Mouse (Mus musculus): ENCODE measurements around the gene Scfd2. TPM values are rescaled to one million over a fixed set of nuclear protein-coding genes. Genes with fewer than 3 reads are reported as not detected.

Gene Scfd2
- polyA plus RNA-seq, 1 experiment from 2014 or later: 17.2 TPM

DNA sequence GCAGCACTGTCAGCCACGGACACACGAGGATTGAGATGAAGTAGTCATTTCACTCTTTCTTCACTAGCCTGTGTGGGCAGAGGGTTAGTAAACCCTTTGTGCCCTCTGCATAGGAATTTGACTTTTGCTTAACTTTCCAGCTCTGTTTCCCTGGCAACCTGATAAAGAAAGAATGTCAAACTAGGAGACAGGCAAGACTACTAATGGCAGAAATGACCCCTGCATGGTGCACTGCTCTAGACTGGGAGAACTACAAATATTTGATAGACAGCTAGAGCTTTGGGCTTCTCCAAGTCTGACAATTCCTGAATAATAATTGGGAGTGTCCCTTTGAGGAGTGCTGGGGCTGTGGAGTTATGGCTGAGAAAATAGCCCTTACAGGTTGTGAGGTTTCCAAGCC lies 301.0 kb downstream of the Scfd2 start:
- 78% methylated on average over 2 of the region's 2 CpGs for WGBS
- Histone ChIP-seq H3K36me3 (no peaks in the 10 kb centered on the region), H3K9me3 (no peaks in the 10 kb centered on the region), H3K4me3 (no peak overlapping the region), H3K27me3 (no peaks in the 10 kb centered on the region), H3K9ac (no peak overlapping the region), H3K4me1 (peaks cover 17% of the 10 kb centered on the region), H3K4me2 (no peak overlapping the region), H3K27ac (no peak overlapping the region)
- ATAC-seq (ENCODE audit: insufficient number of reproducible peaks, insufficient read depth, low FRiP score, low TSS enrichment, low read depth): no peak

GRCm38 (mm10) chr5:74229775-74230413 lies 301.7 kb downstream of the Scfd2 start:
- no peak overlapping the region for H3K4me2 ChIP-seq
- H3K36me3 ChIP-seq: no peaks in the 10 kb centered on the region
- H3K27ac ChIP-seq: no peak overlapping the region
- H3K4me3 ChIP-seq: no peak overlapping the region
- 67% methylated on average over 11 of the region's 11 CpGs for WGBS
- ATAC-seq (ENCODE audit: insufficient number of reproducible peaks, insufficient read depth, low FRiP score, low TSS enrichment, low read depth): no peak
- H3K4me1 ChIP-seq: peaks cover 17% of the 10 kb centered on the region
- H3K9ac ChIP-seq: no peak overlapping the region
- H3K9me3 ChIP-seq: no peaks in the 10 kb centered on the region
- no peaks in the 10 kb centered on the region for H3K27me3 ChIP-seq

GRCm38 (mm10) chr5:74228938-74229337 lies 302.6 kb downstream of the Scfd2 start:
- Histone ChIP-seq H3K4me1 (peaks cover 19% of the 10 kb centered on the region), H3K36me3 (no peaks in the 10 kb centered on the region), H3K27ac (no peak overlapping the region), H3K4me2 (no peak overlapping the region), H3K9me3 (no peaks in the 10 kb centered on the region), H3K27me3 (no peaks in the 10 kb centered on the region), H3K9ac (no peak overlapping the region), H3K4me3 (no peak overlapping the region)
- 56% methylated on average over 1 of the region's 1 CpGs for WGBS
- no peak for ATAC-seq (ENCODE audit: insufficient number of reproducible peaks, insufficient read depth, low FRiP score, low TSS enrichment, low read depth)

- no peak for ATAC-seq (ENCODE audit: insufficient number of reproducible peaks, insufficient read depth, low FRiP score, low TSS enrichment, low read depth)
- 91% methylated on average over 6 of the region's 6 CpGs for WGBS
- no peaks in the 10 kb centered on the region for H3K9me3 ChIP-seq
Measured at GRCm38 (mm10) chr5:74227352-74227751, 304.2 kb downstream of the Scfd2 start.

GRCm38 (mm10) chr5:74226183-74226582 lies 305.4 kb downstream of the Scfd2 start:
- 95% methylated on average over 5 of the region's 5 CpGs for WGBS
- Histone ChIP-seq H3K4me1 (peaks cover 13% of the 10 kb centered on the region), H3K27ac (no peak overlapping the region), H3K36me3 (no peaks in the 10 kb centered on the region), H3K4me2 (no peak overlapping the region), H3K9me3 (no peaks in the 10 kb centered on the region), H3K4me3 (no peak overlapping the region), H3K27me3 (no peaks in the 10 kb centered on the region), H3K9ac (no peak overlapping the region)
- ATAC-seq (ENCODE audit: insufficient number of reproducible peaks, insufficient read depth, low FRiP score, low TSS enrichment, low read depth): no peak

More at GRCm38 (mm10) chr5:74227352-74227751, 304.2 kb downstream of the Scfd2 start:
- no peak overlapping the region for H3K27ac ChIP-seq
- peaks cover 19% of the 10 kb centered on the region for H3K4me1 ChIP-seq
- no peak overlapping the region for H3K4me2 ChIP-seq
- H3K36me3 ChIP-seq: no peaks in the 10 kb centered on the region
- H3K27me3 ChIP-seq: no peaks in the 10 kb centered on the region
- no peak overlapping the region for H3K9ac ChIP-seq
- H3K4me3 ChIP-seq: no peak overlapping the region

GRCm38 (mm10) chr5:74224480-74224879 lies 307.1 kb downstream of the Scfd2 start:
- Histone ChIP-seq H3K9me3 (no peaks in the 10 kb centered on the region), H3K36me3 (no peaks in the 10 kb centered on the region), H3K9ac (no peak overlapping the region), H3K4me3 (no peak overlapping the region), H3K4me1 (peaks cover 3% of the 10 kb centered on the region; the same call in 1 of the 2 replicates), H3K4me2 (no peak overlapping the region), H3K27ac (no peak overlapping the region), H3K27me3 (no peaks in the 10 kb centered on the region)
- ATAC-seq (ENCODE audit: insufficient number of reproducible peaks, insufficient read depth, low FRiP score, low TSS enrichment, low read depth): no peak
- 62% methylated on average over 6 of the region's 6 CpGs for WGBS

DNA sequence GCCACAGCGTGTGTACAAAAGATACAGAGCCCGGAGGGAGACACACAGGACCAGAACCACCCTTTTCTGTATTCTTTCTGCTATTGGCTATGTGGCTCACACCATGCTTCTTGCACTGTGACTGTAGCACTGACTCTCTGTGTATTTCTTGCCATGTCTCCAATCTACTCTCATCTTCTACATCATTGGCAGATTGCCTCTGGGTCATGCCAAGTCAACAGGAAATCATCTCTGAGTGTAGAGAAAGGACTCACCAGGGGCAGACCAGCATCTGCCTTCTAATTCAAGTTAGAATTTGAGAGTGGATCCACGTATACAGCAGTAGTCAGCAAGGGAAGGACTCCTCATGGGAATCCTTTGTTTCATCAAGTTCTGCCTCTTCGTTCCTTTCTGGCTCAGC lies 308.9 kb downstream of the Scfd2 start:
- no peak overlapping the region for H3K4me3 ChIP-seq
- no peaks in the 10 kb centered on the region for H3K36me3 ChIP-seq
- ATAC-seq (ENCODE audit: insufficient number of reproducible peaks, insufficient read depth, low FRiP score, low TSS enrichment, low read depth): no peak
- no peaks in the 10 kb centered on the region for H3K27me3 ChIP-seq
- H3K27ac ChIP-seq: no peak overlapping the region
- no peaks in the 10 kb centered on the region for H3K9me3 ChIP-seq
- H3K4me2 ChIP-seq: no peak overlapping the region
- WGBS: 84% methylated on average over 4 of the region's 4 CpGs
- peaks cover 19% of the 10 kb centered on the region for H3K4me1 ChIP-seq
- no peak overlapping the region for H3K9ac ChIP-seq

DNA sequence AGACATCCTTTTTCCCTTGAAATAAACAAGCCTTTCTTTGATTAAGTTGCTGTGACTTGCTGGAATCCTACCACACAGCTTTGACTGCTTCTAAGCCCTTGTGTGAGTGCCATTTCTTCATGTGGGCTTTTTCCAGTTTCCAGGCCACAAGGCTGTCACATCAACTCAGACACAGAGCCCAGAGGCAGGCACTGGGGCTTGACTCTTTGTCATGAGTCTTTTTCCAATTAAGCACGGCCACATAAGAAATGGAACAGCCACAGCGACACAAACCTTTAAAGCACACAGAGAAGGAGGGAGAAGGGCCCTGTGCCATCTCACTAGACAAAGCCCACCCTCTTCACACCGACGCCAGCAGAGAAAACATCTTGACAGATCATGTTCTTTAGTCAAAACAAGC lies 313.0 kb downstream of the Scfd2 start:
- Histone ChIP-seq H3K4me1 (peaks cover 41% of the 10 kb centered on the region), H3K4me3 (no peak overlapping the region), H3K27me3 (no peaks in the 10 kb centered on the region), H3K9ac (no peak overlapping the region), H3K36me3 (no peaks in the 10 kb centered on the region), H3K4me2 (no peak overlapping the region), H3K27ac (peak overlapping the region; percentile 58; the same call in 1 of the 2 replicates), H3K9me3 (no peaks in the 10 kb centered on the region)
- ATAC-seq (ENCODE audit: insufficient number of reproducible peaks, insufficient read depth, low FRiP score, low TSS enrichment, low read depth): no peak
- WGBS: 29% methylated on average over 4 of the region's 4 CpGs

- Histone ChIP-seq H3K27ac (peak overlapping the region; percentile 95), H3K4me3 (peak overlapping the region; percentile 12; the same call in 1 of the 2 replicates), H3K4me2 (peak overlapping the region; percentile 41), H3K4me1 (peaks cover 61% of the 10 kb centered on the region), H3K9ac (peak overlapping the region; percentile 36; the same call in 1 of the 2 replicates), H3K36me3 (no peaks in the 10 kb centered on the region), H3K27me3 (no peaks in the 10 kb centered on the region), H3K9me3 (no peaks in the 10 kb centered on the region)
- WGBS: 8% methylated on average over 4 of the region's 4 CpGs
- peak; percentile 39; the same call in 1 of the 2 replicates for ATAC-seq (ENCODE audit: insufficient number of reproducible peaks, insufficient read depth, low FRiP score, low TSS enrichment, low read depth)
Measured at GRCm38 (mm10) chr5:74215125-74215524, 316.4 kb downstream of the Scfd2 start.

DNA sequence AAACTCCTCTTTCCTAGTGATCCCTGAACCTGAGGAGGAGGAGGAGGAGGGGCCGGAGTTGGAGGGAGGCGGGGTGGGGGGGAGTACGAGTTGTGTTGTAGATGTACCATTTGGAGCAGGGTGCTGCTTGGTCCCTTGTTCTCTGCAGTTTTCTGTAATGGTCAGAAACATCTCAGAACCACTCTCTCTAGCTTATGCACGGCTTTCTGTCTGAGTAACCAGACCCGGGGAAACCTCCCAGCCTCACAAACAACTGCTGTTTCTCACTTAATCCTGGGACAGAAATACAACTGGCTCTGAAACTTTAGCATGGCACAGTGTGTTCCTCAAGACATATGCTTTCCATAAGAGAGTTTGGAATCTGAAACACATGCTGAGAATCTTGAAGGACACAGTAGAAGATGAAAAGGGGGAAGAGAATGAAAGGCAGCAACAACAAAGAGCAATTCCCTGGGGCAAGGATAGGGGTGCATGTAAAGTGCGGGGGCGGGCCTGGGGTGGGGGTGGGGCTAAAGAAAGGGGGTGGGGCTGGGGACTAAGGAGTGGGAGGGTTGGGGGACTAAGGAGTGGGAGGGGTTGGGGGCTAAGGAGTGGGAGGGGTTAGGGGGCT lies 317.0 kb downstream of the Scfd2 start:
- peaks cover 66% of the 10 kb centered on the region for H3K4me1 ChIP-seq
- no peaks in the 10 kb centered on the region for H3K9me3 ChIP-seq
- no peaks in the 10 kb centered on the region for H3K27me3 ChIP-seq
- no peak overlapping the region for H3K9ac ChIP-seq
- 1% methylated on average over 7 of the region's 7 CpGs for WGBS
- peak overlapping the region; percentile 95 for H3K27ac ChIP-seq
- no peaks in the 10 kb centered on the region for H3K36me3 ChIP-seq
- H3K4me3 ChIP-seq: peak overlapping the region; percentile 4; the same call in 1 of the 2 replicates
- peak; percentile 45; the same call in 1 of the 2 replicates for ATAC-seq (ENCODE audit: insufficient number of reproducible peaks, insufficient read depth, low FRiP score, low TSS enrichment, low read depth)
- H3K4me2 ChIP-seq: peak overlapping the region; percentile 50

DNA sequence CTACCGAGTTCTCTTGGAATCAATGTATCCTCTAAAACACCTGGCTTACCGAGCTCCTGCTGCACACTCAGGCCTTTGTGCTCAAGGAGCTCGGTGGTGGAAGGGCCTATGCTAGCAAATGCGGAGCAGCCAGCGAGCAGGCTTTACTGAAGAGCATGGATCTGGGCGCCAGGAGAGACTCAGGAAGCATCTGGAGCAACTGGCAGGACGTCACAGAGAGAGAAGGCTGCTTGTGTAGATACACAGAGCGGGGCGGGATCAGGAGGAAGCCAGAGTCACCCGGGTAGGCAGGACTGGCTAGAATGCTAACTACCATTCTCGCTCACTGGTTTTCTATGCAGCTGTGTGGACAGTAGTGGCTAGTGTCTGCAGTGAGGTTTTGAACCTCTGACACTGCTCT lies 320.2 kb downstream of the Scfd2 start:
- ATAC-seq (ENCODE audit: insufficient number of reproducible peaks, insufficient read depth, low FRiP score, low TSS enrichment, low read depth): no peak
- no peak overlapping the region for H3K4me2 ChIP-seq
- 55% methylated on average over 11 of the region's 11 CpGs for WGBS
- peak overlapping the region; percentile 24; the same call in 1 of the 2 replicates for H3K27ac ChIP-seq
- H3K36me3 ChIP-seq: no peaks in the 10 kb centered on the region
- no peak overlapping the region for H3K4me3 ChIP-seq
- no peaks in the 10 kb centered on the region for H3K9me3 ChIP-seq
- H3K9ac ChIP-seq: no peak overlapping the region
- no peaks in the 10 kb centered on the region for H3K27me3 ChIP-seq
- H3K4me1 ChIP-seq: peaks cover 62% of the 10 kb centered on the region

- Histone ChIP-seq H3K9me3 (no peaks in the 10 kb centered on the region), H3K4me2 (no peak overlapping the region), H3K27me3 (no peaks in the 10 kb centered on the region), H3K9ac (no peak overlapping the region), H3K4me1 (peaks cover 61% of the 10 kb centered on the region), H3K36me3 (no peaks in the 10 kb centered on the region), H3K4me3 (no peak overlapping the region), H3K27ac (0 out of 2 replicates have a peak overlapping the region, but pooled peaks have one; percentile 29)
- 71% methylated on average over 4 of the region's 4 CpGs for WGBS
- ATAC-seq (ENCODE audit: insufficient number of reproducible peaks, insufficient read depth, low FRiP score, low TSS enrichment, low read depth): no peak
Measured at GRCm38 (mm10) chr5:74209640-74210039, 321.9 kb downstream of the Scfd2 start.

Measured in embryonic facial prominence, embryonic 13.5 days (tissue).